Mouse (Mus musculus) cerebellum, adult 11 months (tissue): ENCODE data around the gene 2610507B11Rik.

ENCODE experiments used
- DNase-seq: peaks from one replicate; pipeline ENCODE4 v3.0.0; 2022

2610507B11Rik gene

DNA sequence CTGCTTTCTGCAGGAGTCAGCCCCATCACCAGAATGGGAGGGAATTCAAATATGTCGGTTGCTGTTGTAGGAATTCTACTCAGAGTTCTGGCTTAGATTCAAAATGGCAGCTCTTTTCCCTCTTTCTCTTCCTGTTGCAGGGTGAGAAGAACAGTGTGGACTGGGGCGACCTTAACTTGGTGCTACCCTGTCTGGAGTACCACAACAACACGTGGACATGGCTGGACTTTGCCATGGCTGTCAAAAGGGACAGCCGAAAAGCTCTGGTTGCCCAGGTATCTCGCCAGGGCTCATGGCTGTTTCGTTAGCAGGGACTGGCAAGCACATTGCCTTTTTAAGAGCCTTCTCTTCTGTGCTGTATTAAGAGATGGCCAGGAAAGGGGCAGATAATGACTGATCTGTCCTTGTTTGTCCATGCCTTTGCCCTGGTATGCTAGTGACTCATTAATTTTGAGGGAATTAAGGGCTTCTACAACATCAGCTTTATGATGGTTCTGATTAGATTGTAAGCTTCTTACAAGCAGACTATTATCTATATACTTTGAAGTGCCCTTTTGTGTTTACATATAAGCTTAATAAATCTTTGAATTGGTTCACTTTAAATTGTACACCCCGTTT, 27.7 kb downstream of the 2610507B11Rik start:
- DNase-seq = no peak

DNA sequence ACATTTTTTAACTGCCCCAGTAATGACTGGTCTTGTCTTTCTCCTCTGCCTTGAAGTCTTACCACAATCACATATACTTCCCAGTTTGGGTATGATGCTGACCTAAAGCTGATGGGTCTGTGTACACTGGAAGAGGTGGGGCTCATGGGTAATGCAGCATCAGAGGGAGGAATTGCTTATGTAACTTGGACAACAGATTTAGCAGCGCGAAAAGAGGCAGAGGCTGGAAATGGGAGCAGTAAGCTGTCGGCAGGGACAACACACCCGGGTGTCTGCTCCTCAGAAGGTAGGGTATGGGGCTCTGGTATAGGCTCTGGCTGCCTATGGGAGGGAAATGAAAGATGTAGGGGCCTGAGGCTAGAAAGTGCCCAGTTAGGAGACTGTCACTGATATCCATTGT, 29.1 kb downstream of the 2610507B11Rik start, which contains the start of gene BC030499:
Gene BC030499 (plus strand): TSS at position 188 of the 400 bp plus-strand sequence.
- DNase-seq = no peak

- DNase-seq = no peak
These were observed 33.0 kb downstream of the 2610507B11Rik start for GRCm38 (mm10) chr11:78294585-78294984.

GRCm38 (mm10) chr11:78300917-78301316, 39.4 kb downstream of the 2610507B11Rik start:
- no peak for DNase-seq

DNA sequence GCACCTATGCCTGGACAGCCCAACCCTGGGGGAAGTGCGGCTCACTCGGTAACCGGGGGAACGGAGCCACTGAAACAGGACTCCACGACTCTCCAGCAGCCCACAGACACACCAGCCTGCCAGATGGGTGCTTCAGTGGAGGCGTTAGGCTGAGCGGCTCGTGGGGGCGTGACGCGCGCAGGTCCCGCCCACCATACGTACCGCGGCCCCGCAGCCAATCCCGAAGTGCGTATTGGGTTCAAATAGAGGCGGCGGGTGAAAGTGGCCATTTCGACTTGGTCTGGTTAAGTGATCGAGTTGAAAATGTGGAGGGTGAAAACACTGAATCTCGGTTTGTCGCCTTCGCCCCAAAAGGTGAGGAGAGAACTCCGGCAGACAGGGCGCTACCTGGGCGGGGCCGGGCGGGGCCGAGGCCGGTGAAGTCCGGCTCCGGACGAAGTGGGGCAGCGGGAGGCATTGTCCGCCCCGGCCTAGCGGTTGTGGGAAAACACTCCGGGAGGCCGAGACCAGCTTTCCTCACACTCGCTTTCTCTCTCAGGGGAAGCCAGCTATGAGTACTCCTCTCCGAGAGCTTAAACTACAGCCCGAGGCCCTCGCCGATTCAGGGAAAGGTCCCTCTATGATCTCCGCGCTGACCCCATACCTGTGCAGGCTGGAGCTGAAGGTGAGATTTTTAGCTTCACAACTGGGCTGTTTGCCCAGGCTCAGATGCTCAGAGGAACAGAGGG, 40.0 kb downstream of the 2610507B11Rik start, which contains the start of gene Spag5:
Gene Spag5 (plus strand): TSS at position 173 of the 728 bp plus-strand sequence.
- peak; percentile 81 for DNase-seq

DNA sequence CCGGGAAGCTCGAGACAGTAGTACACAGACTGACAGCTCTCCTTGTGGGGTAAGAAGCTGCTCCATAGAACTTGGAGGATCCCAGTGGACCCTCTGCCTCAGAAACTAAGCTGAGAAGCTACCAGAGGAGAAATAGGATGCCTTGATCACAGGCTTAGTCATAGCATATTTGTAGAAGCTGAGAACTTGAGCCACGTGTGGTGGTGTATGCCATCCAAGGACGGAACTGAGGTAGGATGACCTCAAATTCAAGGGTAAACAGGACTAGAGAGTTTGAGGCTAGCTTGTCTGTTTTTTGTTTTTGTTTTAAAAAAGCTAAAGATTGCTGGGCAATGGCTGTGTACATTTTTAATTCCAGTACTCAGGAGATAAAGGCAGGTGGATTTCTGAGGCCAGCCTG, 43.7 kb downstream of the 2610507B11Rik start:
- DNase-seq = no peak

DNA sequence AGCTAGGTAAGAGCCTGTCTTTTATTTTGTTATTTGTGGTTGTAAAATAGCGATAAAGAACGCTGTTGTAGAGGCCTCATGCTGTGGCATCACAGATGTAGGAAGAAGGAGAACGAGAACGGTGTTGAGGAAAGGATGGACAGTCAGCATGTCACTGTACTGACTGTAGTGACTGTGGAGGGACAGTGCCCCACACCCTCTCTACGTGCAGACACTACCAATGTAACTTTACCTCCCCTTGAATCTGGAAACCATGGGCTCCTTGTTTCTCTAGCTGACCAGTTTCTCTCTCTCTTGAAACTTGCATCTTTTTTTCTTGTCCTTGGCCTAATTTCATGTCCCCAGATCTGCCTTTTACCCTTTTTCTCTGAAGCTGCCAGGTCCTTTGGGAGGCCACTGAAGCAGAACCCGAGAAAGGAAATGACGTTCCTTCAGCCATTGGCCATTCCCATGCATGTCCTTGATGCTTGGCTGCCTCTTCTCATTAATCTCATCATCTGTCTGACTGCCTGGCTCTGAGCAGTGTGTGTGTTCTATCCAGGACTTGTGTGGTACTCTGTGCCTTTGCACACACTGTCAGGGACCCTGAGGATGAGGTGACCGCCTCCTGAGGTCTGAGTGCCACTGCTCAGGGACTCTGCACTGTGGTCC, 49.4 kb downstream of the 2610507B11Rik start:
- no peak for DNase-seq

DNA sequence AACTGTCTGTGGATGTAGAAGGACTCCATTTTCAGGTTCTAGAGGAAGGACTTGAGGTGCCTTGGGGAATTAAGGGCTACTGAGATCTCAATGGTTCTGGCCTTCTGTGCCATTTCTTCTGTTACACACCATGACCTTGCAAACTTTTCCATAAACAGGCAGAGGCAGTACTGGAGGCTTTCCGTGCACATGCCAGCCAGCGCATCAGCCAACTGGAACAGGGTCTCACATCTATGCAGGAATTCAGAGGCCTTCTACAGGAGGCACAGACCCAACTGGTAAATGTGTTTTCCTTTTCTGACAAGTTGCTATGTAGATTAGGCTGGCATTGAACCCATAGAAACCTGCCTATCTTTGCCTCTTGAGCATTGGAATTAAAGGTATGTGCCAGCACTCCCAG, 52.1 kb downstream of the 2610507B11Rik start:
- no peak for DNase-seq

- DNase-seq = no peak
These were observed 56.9 kb downstream of the 2610507B11Rik start for GRCm38 (mm10) chr11:78318411-78318810.

DNA sequence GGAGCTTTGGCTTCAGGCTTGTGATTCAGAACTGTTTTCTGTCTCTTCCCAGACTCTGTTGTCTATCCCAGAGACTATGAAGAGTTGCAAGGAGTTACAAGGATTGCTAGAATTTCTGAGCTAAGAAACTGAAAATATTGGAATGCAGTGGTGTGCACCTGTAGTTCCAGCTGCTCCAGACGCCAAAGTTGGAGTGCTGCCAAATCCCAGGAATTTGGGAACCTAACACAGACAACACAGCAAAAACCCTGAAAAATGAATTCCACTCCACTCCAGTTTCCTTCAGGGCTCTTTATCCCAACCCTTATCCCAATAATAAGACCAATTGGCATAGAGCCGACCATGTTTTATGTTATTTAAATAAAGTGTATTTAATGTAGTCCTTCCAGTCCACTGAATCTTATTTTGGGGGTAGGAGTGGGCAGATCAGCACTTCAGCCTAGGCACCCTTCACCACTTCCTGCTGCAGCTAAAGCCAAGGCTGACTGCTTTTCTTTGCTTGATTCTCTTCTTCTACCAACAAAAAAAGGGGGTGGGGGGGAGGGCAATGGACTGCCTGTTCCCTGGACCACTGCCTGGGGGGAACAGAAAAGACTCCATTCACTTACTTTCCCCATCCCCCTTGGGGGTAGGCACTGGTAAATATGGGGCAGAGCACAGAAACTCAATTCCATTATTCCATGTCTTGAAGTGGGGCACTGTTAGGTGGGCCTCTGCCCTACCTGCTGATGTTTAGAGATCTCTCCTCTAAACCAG, 60.7 kb downstream of the 2610507B11Rik start:
- no peak for DNase-seq

- DNase-seq = peak; percentile 89
These were observed 61.3 kb downstream of the 2610507B11Rik start, which contains the start of gene Aldoc for GRCm38 (mm10) chr11:78322860-78323259. Aldoc (plus strand) TSS chr11:78322968.

DNA sequence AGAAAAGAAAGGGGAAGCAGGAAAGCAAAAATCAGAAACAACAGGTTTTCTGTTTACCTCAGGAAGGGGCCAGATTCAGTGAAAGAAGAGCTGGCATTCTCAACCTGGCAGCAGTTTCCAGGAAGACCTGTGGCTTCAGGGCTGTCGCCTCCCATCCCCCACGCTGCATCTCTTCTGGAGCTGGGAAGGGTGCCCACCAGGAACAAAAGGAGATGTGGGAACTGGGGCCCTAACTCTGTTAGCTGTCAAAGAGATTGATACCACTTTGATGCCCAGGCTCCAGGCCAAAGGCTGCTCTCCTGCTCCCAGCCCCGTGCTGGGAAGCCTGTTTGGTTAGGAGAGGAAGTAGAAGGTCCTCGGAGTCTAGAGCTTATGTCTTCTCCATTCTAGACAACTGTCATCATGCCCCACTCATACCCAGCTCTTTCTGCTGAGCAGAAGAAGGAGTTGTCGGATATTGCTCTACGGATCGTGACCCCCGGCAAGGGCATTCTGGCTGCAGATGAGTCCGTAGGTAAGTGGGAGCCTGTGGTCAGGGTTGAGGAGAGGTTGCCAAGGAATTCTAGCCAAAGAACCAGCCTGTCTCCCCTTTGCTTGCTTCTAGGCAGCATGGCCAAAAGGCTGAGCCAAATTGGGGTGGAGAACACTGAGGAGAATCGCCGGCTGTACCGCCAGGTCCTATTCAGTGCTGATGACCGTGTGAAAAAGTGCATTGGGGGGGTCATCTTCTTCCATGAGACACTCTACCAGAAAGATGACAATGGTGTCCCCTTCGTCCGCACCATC, 62.6 kb downstream of the 2610507B11Rik start:
- peak; percentile 55 for DNase-seq

- DNase-seq = no peak
These were observed 63.4 kb downstream of the 2610507B11Rik start for GRCm38 (mm10) chr11:78324965-78325364.

GRCm38 (mm10) chr11:78327215-78327614, 65.7 kb downstream of the 2610507B11Rik start:
- DNase-seq = no peak

GRCm38 (mm10) chr11:78327634-78328511, 66.3 kb downstream of the 2610507B11Rik start, which contains the start of gene Pigs:
Pigs (plus strand) TSS chr11:78328415.
- DNase-seq = peak; percentile 97

- DNase-seq = no peak
These were observed 67.0 kb downstream of the 2610507B11Rik start for GRCm38 (mm10) chr11:78328512-78329056.

- no peak for DNase-seq
These were observed 71.1 kb downstream of the 2610507B11Rik start for GRCm38 (mm10) chr11:78332676-78333075.

DNA sequence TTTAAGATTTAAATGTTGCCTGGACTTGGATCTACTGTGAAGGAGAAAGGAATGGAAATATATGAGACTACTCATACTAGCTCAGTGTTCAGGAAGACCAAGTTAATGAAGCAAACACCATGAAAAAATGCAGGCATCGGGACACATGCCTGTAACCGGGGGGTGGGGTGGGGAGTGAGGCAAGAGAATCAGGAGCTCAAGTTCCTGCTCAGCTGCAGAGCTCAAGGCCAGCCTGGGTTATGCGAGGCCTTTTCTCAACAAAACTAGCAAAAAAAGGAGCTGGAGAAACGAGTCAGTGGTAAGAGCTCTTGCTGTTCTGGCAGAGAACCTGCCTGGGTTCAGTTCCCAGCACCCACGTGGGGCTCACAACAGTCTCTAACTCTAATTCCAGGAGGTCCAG, 72.4 kb downstream of the 2610507B11Rik start:
- no peak for DNase-seq

DNA sequence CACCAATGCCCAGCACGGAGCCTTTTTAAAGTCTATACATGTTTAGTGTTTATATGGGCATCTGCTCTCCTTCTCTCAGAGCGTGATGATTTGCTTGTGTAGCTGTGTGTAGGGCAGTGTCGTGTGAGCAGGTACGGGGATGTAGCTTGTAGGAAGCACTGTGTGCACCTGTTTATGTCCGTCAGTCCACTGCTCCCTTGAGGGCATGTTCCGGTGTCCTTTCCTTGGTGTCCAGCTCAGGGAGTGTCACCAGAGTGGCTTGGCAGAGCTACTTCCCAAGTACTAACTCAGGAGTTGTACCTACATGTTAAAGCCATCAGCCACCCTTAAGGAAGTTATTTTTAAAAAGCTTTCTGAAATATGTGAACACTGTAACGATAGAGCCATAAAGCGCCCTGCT, 75.5 kb downstream of the 2610507B11Rik start:
- DNase-seq = no peak
